Mouse (Mus musculus): ENCODE results near the gene Kif11. TPM values are rescaled to one million over a fixed set of nuclear protein-coding genes. Genes with fewer than 3 reads are reported as not detected.

The Kif11 gene
- total RNA-seq (2022) = under 1 TPM; 0.53 to 0.89 (median 0.58) TPM

GRCm38 (mm10) chr19:37375755-37376615, at the start of gene Kif11:
Kif11 (plus strand) TSS chr19:37376403.
- peak; percentile 88 to 99 for DNase-seq (ENCODE audit: low spot score in 2 of 2)

GRCm38 (mm10) chr19:37327216-37327615, 49.0 kb upstream of the Kif11 start:
- DNase-seq (ENCODE audit: low spot score in 2 of 2) = no peak

- DNase-seq (ENCODE audit: low spot score in 2 of 2) = no peak
Measured at GRCm38 (mm10) chr19:37332726-37333125, 43.5 kb upstream of the Kif11 start.

- DNase-seq (ENCODE audit: low spot score in 2 of 2) = no peak
Measured at GRCm38 (mm10) chr19:37333357-37333756, 42.8 kb upstream of the Kif11 start.

GRCm38 (mm10) chr19:37335392-37335791, 40.8 kb upstream of the Kif11 start:
- no peak for DNase-seq (ENCODE audit: low spot score in 2 of 2)

- DNase-seq (ENCODE audit: low spot score in 2 of 2) = no peak
Measured at GRCm38 (mm10) chr19:37337752-37338151, 38.5 kb upstream of the Kif11 start, which contains the start of gene Ide. Ide (minus strand) TSS chr19:37337852.

GRCm38 (mm10) chr19:37340495-37340894, 35.7 kb upstream of the Kif11 start:
- DNase-seq (ENCODE audit: low spot score in 2 of 2) = no peak

GRCm38 (mm10) chr19:37340931-37341330, 35.3 kb upstream of the Kif11 start:
- no peak for DNase-seq (ENCODE audit: low spot score in 2 of 2)

- no peak for DNase-seq (ENCODE audit: low spot score in 2 of 2)
Measured at GRCm38 (mm10) chr19:37343899-37344298, 32.3 kb upstream of the Kif11 start.

- DNase-seq (ENCODE audit: low spot score in 2 of 2) = no peak
Measured at GRCm38 (mm10) chr19:37346258-37346657, 29.9 kb upstream of the Kif11 start.

- DNase-seq (ENCODE audit: low spot score in 2 of 2) = no peak
Measured at GRCm38 (mm10) chr19:37348331-37348730, 27.9 kb upstream of the Kif11 start.

GRCm38 (mm10) chr19:37348952-37349351, 27.3 kb upstream of the Kif11 start:
- no peak for DNase-seq (ENCODE audit: low spot score in 2 of 2)

GRCm38 (mm10) chr19:37352756-37353155, 23.4 kb upstream of the Kif11 start:
- DNase-seq (ENCODE audit: low spot score in 2 of 2) = no peak

GRCm38 (mm10) chr19:37353331-37353730, 22.9 kb upstream of the Kif11 start:
- DNase-seq (ENCODE audit: low spot score in 2 of 2) = no peak

- no peak for DNase-seq (ENCODE audit: low spot score in 2 of 2)
Measured at GRCm38 (mm10) chr19:37360044-37360443, 16.2 kb upstream of the Kif11 start.

GRCm38 (mm10) chr19:37362545-37362944, 13.7 kb upstream of the Kif11 start:
- no peak for DNase-seq (ENCODE audit: low spot score in 2 of 2)

- peak in 1 of 2 experiments; percentile 64 for DNase-seq (ENCODE audit: low spot score in 2 of 2)
Measured at GRCm38 (mm10) chr19:37363128-37363939, 12.9 kb upstream of the Kif11 start.

GRCm38 (mm10) chr19:37368990-37369389, 7.2 kb upstream of the Kif11 start:
- no peak for DNase-seq (ENCODE audit: low spot score in 2 of 2)

- no peak for DNase-seq (ENCODE audit: low spot score in 2 of 2)
Measured at GRCm38 (mm10) chr19:37369921-37370320, 6.3 kb upstream of the Kif11 start.

GRCm38 (mm10) chr19:37370356-37370755, 5.8 kb upstream of the Kif11 start:
- no peak for DNase-seq (ENCODE audit: low spot score in 2 of 2)

GRCm38 (mm10) chr19:37374941-37375754, 1.1 kb upstream of the Kif11 start:
- DNase-seq (ENCODE audit: low spot score in 2 of 2) = no peak
